Mouse (Mus musculus) CD4-positive naive resting alpha-beta T cell, adult 76 days (primary cell): ENCODE data around the gene Lsp1. TPM values are rescaled to one million over a fixed set of nuclear protein-coding genes. Genes with fewer than 3 reads are reported as not detected.

Experiments used
- total RNA-seq: library from RNA; stranded (reverse); gene quantifications from one replicate; pipeline ENCODE4 v1.2.4, GENCODE M21; 2023

Gene Lsp1
- 467 TPM for total RNA-seq

GRCm38 (mm10) chr7:142460636-142461077 is at the start of gene Lsp1:
Gene Lsp1 (plus strand): TSS chr7:142460809.

GRCm38 (mm10) chr7:142434137-142434865 is 26.3 kb upstream of the Lsp1 start, which contains the start of gene Syt8:
Gene Syt8 (plus strand): TSS chr7:142434850.

GRCm38 (mm10) chr7:142441585-142441984 is 19.0 kb upstream of the Lsp1 start, which contains the start of gene Tnni2:
Gene Tnni2 (plus strand): TSS chr7:142441808.

GRCm38 (mm10) chr7:142498575-142498974 is 38.0 kb downstream of the Lsp1 start, which contains the start of gene Tnnt3:
Gene Tnnt3 (plus strand): TSS chr7:142498836.

GRCm38 (mm10) chr7:142532671-142533058 is 72.1 kb downstream of the Lsp1 start, which contains the start of gene Mrpl23:
Gene Mrpl23 (plus strand): TSS chr7:142532686.

Other genes with a start within 250 kb of the Lsp1 start
- gene Gm7579, start 248.9 kb upstream of the Lsp1 start, total RNA-seq: not detected
- gene Krtap5-5, start 230.8 kb upstream of the Lsp1 start, total RNA-seq: not detected
- not detected for gene Gm40460, start 219.7 kb upstream of the Lsp1 start, total RNA-seq
- not detected for gene Gm2431, start 202.5 kb upstream of the Lsp1 start, total RNA-seq
- gene Gm4559, start 186.4 kb upstream of the Lsp1 start, total RNA-seq: not detected
- not detected for gene Krtap5-1, start 163.7 kb upstream of the Lsp1 start, total RNA-seq
- not detected for gene Krtap5-4, start 157.3 kb upstream of the Lsp1 start, total RNA-seq
- 4.6 TPM for gene Ifitm10, start 87.1 kb upstream of the Lsp1 start, total RNA-seq
- 3.8 TPM for gene Gm49369, start 78.1 kb upstream of the Lsp1 start, total RNA-seq
- 184 TPM for gene Ctsd, start 72.8 kb upstream of the Lsp1 start, total RNA-seq
- not detected for gene Syt8, start 26.0 kb upstream of the Lsp1 start, total RNA-seq
- not detected for gene Tnni2, start 19.0 kb upstream of the Lsp1 start, total RNA-seq
- 20.3 TPM for gene Tnnt3, start 38.0 kb downstream of the Lsp1 start, total RNA-seq
- gene Mrpl23, start 71.9 kb downstream of the Lsp1 start, total RNA-seq: 21.4 TPM
- 0.79 TPM for gene Igf2, start 206.0 kb downstream of the Lsp1 start, total RNA-seq
- gene Gm49394, start 209.1 kb downstream of the Lsp1 start, total RNA-seq: not detected